Mouse (Mus musculus) neural tube, embryonic 10.5 days (tissue): ENCODE measurements around the gene Hck.

ENCODE experiments used
- DNase-seq: peaks from one replicate; pipeline ENCODE4 v3.0.0-alpha.2; 2017; ENCODE audit warnings: low spot score; ENCODE audit errors: extremely low spot score

Gene Hck

DNA sequence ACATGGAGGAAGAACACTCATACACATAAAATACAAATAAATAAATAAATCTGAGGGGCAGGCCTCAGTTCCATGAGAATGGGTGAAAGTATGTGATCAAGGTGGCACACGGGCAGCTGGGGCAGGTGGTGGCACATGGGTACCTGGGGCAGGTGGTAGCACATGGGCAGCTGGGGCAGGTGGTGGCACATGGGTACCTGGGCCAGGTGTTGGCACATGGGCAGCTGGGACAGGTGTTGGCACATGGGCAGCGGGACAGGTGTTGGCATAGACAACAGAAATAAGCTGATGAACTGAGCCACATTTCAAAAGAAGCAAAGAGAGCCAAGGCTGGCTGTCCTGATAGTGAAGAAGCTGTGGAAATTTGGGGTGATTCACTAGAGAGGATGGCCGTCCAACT lies 41.5 kb downstream of the Hck start:
- no peak for DNase-seq

- DNase-seq, result no peak
These were observed 42.8 kb downstream of the Hck start for GRCm38 (mm10) chr2:153151026-153151425.

GRCm38 (mm10) chr2:153151926-153152665 lies 43.8 kb downstream of the Hck start:
- no peak for DNase-seq

DNA sequence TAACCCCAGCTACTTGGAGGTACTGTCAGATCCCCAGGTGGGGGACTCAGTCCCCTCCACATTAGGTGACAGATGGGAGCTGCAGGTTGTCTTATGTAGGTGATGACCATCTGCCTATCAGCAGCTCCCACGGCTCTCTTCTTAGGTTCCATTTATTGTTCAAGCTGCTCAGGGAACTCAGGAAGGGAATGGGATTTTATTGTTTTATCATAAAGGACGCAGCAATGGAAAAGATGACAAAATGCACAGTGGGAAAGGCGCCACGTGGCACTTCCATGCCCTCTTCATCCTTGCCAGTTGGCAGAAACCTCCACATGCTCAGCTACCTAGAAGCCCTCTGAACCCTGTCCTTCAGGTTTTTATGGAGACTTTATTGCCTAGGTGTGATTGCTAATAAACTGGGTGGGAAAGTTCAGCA lies 44.8 kb downstream of the Hck start:
- DNase-seq, result no peak

GRCm38 (mm10) chr2:153157270-153157669 lies 49.0 kb downstream of the Hck start:
- DNase-seq, result no peak

- no peak for DNase-seq
These were observed 51.9 kb downstream of the Hck start for GRCm38 (mm10) chr2:153160133-153160532.

DNA sequence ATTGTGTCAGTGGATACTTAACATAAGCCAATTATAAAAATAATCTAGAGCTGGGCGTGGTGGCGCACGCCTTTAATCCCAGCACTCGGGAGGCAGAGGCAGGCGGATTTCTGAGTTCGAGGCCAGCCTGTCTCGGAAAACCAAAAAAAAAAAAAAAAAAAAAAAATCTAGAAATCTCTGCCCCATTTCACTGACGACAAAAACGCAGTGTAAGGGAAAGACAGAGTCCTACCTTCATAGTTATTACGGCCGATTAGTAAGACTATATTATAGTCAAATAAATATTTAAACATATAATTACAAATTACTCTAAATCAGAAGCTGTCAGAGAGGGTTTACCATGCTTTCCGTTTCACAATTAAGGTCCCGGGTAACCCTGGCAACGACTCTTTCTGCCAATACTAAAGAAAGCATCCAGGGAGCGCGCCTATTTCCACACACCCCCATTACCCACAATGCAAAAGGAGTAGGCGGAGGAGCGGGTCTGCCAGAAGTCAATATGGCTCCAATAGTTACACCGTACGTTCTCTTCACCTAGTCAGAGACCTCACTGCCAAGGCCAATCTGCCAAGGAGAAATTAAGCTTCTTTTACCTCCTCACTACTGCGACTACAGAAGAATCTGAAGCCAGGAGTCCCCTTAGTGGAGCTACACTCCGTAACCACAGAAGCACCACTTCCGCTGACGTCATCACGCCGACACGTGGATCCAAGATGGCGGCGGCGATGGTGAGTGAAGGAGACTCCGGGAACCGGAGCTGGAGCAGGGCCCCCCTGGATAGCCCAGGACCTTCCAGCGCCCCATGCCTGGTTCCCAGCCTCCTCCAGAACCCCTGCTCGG lies 52.8 kb downstream of the Hck start, which contains the start of gene Tm9sf4:
TSS of gene Tm9sf4 (plus strand) at position 460 of the 840 bp plus-strand sequence.
- peak; percentile 97 for DNase-seq

GRCm38 (mm10) chr2:153161684-153162080 lies 53.4 kb downstream of the Hck start:
- no peak for DNase-seq

- no peak for DNase-seq
These were observed 58.9 kb downstream of the Hck start for GRCm38 (mm10) chr2:153167136-153167535.

- DNase-seq, result no peak
These were observed 60.0 kb downstream of the Hck start for GRCm38 (mm10) chr2:153168134-153168820.

- DNase-seq, result no peak
These were observed 62.4 kb downstream of the Hck start for GRCm38 (mm10) chr2:153170490-153171224.

GRCm38 (mm10) chr2:153171966-153172365 lies 63.7 kb downstream of the Hck start:
- DNase-seq, result no peak

DNA sequence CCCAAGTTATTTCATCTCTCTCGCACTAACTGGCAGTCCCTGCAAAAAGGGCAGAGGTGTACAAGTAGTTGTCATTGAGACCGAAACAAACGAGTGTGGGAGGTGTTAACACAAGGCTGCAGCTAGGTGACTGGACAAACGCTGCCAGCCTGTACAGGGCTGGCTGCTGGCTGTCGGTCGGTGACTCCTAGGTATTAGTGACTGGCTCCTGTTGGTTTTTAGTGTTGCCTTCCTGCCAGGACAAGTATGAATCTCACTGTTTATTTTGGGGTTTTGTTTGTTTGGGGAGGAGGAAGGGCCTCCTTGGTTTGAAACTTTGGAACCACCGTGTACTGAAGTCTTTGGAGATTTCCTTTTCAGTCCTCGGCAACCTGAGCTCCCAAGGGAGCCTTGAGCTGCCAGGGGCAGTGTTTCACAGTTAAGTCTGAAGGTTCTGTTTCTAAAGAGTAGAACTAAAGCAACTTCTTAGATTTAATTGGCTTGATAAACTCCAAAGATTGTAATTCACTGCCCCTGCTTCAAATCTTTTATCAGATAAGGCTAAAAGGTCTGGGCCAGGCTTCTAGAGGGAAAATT lies 67.8 kb downstream of the Hck start:
- DNase-seq, result no peak

DNA sequence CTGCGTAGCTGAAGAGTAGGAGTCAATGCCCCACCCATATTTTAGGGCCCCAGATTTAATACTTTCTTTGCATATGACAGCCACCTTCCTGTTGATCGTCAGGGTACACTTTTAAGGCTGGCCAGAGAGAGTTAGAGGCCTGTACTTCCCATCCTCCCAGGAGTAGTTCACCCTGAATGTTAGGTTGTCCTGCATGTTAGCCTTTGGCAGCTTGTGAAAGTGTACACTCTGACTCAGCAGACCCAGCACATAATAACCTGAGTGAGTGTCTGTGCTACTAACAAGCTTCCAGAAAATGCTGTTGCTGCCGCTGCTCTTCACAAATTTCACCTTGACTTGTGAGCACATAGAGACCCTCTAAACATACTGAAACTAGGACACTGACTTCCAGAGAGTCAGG lies 68.9 kb downstream of the Hck start:
- no peak for DNase-seq

- no peak for DNase-seq
These were observed 71.0 kb downstream of the Hck start for GRCm38 (mm10) chr2:153179126-153179860.

- no peak for DNase-seq
These were observed 71.7 kb downstream of the Hck start for GRCm38 (mm10) chr2:153179961-153180360.

DNA sequence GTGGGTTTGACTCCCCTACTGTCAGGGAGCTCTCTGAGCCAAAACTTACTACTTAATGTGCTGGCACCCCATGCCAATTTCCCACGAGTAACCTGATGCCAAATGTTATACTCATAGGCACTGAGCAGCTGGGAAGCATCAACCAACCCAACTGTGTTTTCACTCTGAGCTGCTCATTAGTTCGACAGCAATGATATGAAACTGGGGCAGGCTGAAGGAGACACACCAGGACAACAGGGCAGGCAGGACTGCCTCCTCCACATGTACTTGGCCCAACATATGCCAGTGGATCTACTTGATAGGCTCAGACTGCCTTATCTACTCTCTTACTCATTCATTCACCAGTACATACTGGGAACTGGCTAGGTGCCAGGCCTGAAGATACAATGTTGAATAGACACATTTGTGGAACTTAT lies 77.9 kb downstream of the Hck start:
- no peak for DNase-seq

DNA sequence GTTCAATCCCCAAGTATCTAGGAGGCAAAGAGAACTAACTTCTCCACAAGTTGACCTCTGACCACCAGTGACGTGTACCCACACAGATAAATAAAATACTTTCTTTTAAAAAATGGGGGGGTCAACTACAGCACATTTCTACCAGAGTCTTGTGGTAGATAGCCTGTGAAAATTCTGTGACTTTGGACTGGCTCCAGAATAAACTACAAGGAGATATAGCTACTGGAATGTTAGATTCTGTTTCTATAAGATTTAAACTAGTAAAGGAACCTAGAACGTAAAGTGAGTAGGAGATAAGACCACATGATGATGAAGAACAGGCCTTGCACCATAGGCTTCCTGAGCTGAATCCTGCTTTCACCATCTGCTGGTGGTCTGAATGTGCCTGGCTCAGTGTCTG lies 79.6 kb downstream of the Hck start:
- DNase-seq, result no peak

DNA sequence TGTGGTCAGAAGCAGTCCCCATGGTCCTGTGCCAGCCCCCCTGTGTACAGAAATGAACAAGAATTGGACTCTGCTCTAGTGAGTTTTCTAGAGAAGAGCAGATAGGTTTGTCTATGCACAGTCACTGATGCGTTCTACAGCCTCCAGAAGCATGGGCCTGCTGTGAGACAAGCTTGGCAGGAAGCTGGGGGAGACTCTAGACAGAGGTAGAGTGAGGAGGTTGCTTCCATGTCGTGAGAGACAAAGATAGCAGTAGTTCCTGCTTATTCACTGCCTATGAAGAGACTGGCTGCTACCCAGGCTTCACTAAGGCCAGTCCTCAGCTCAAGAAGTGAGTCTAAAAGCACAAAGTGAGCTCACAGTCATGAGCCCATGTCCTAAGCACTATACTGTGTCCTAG lies 83.0 kb downstream of the Hck start:
- DNase-seq, result no peak

- no peak for DNase-seq
These were observed 86.0 kb downstream of the Hck start for GRCm38 (mm10) chr2:153194255-153194654.
